Mouse (Mus musculus): ENCODE data around the gene Pak4. TPM values are rescaled to one million over a fixed set of nuclear protein-coding genes. Genes with fewer than 3 reads are reported as not detected.

Gene Pak4
- polyA plus RNA-seq (2012; rRNA removed; ENCODE audit: low replicate concordance): 72.4 and 92.7 TPM in 2 replicates

GRCm38 (mm10) chr7:28597642-28598446 lies at the start of gene Pak4, which contains the start of gene Samd4b:
TSS of gene Pak4 (minus strand) at chr7:28598185.
TSS of gene Samd4b (minus strand) at chr7:28598144.

GRCm38 (mm10) chr7:28631073-28631472 lies 33.1 kb upstream of the Pak4 start, which contains the start of gene Acp7:
TSS of gene Acp7 (minus strand) at chr7:28631332.

GRCm38 (mm10) chr7:28547154-28547553 lies 50.8 kb downstream of the Pak4 start, which contains the start of gene Nccrp1:
TSS of gene Nccrp1 (minus strand) at chr7:28547254.

GRCm38 (mm10) chr7:28540526-28540925 lies 57.5 kb downstream of the Pak4 start, which contains the start of gene Sycn:
TSS of gene Sycn (plus strand) at chr7:28540885.

GRCm38 (mm10) chr7:28522536-28522935 lies 75.4 kb downstream of the Pak4 start, which contains the start of gene Ifnl3:
TSS of gene Ifnl3 (plus strand) at chr7:28522836.

GRCm38 (mm10) chr7:28510405-28510974 lies 87.5 kb downstream of the Pak4 start, which contains the start of gene Ifnl2:
TSS of gene Ifnl2 (minus strand) at chr7:28510455.

Other genes with a start within 250 kb of the Pak4 start
- 542 and 682 TPM in 2 replicates for gene Rps16, start 247.5 kb downstream of the Pak4 start, polyA plus RNA-seq (2012; rRNA removed; ENCODE audit: low replicate concordance)
- gene Plekhg2, start 225.6 kb downstream of the Pak4 start, polyA plus RNA-seq (2012; rRNA removed; ENCODE audit: low replicate concordance): 18.5 and 35.5 TPM in 2 replicates
- 75.8 and 210 TPM in 2 replicates for gene Zfp36, start 217.9 kb downstream of the Pak4 start, polyA plus RNA-seq (2012; rRNA removed; ENCODE audit: low replicate concordance)
- 48.3 and 51.3 TPM in 2 replicates for gene Med29, start 205.5 kb downstream of the Pak4 start, polyA plus RNA-seq (2012; rRNA removed; ENCODE audit: low replicate concordance)
- gene Paf1, start 205.2 kb downstream of the Pak4 start, polyA plus RNA-seq (2012; rRNA removed; ENCODE audit: low replicate concordance): 81.7 and 153 TPM in 2 replicates
- gene Gmfg, start 160.7 kb downstream of the Pak4 start, polyA plus RNA-seq (2012; rRNA removed; ENCODE audit: low replicate concordance): 3.9 and 4.1 TPM in 2 replicates
- gene Lrfn1, start 146.2 kb downstream of the Pak4 start, polyA plus RNA-seq (2012; rRNA removed; ENCODE audit: low replicate concordance): 1.9 and 2.2 TPM in 2 replicates
- gene Ifnl2, start 87.7 kb downstream of the Pak4 start, polyA plus RNA-seq (2012; rRNA removed; ENCODE audit: low replicate concordance): not detected in 2 replicates
- not detected in 2 replicates for gene Ifnl3, start 75.3 kb downstream of the Pak4 start, polyA plus RNA-seq (2012; rRNA removed; ENCODE audit: low replicate concordance)
- 17.4 and 5,492 TPM in 2 replicates for gene Sycn, start 57.3 kb downstream of the Pak4 start, polyA plus RNA-seq (2012; rRNA removed; ENCODE audit: low replicate concordance)
- gene Nccrp1, start 50.9 kb downstream of the Pak4 start, polyA plus RNA-seq (2012; rRNA removed; ENCODE audit: low replicate concordance): 0.26 and 3.6 TPM in 2 replicates
- 60.8 and 63.0 TPM in 2 replicates for gene Samd4b, start within 50 bp of the Pak4 start, polyA plus RNA-seq (2012; rRNA removed; ENCODE audit: low replicate concordance)
- gene Acp7, start 33.1 kb upstream of the Pak4 start, polyA plus RNA-seq (2012; rRNA removed; ENCODE audit: low replicate concordance): 0.05 TPM in 1 of 2 replicates, not detected in the other
- 1.2 and 1.3 TPM in 2 replicates for gene Fbxo27, start 94.7 kb upstream of the Pak4 start, polyA plus RNA-seq (2012; rRNA removed; ENCODE audit: low replicate concordance)
- 1.2 and 2.9 TPM in 2 replicates for gene Fbxo17, start 118.6 kb upstream of the Pak4 start, polyA plus RNA-seq (2012; rRNA removed; ENCODE audit: low replicate concordance)
- 121 and 126 TPM in 2 replicates for gene Mrps12, start 143.6 kb upstream of the Pak4 start, polyA plus RNA-seq (2012; rRNA removed; ENCODE audit: low replicate concordance)
- 26.1 and 35.4 TPM in 2 replicates for gene Sars2, start 143.8 kb upstream of the Pak4 start, polyA plus RNA-seq (2012; rRNA removed; ENCODE audit: low replicate concordance)
- not detected in 2 replicates for gene Ccer2, start 158.0 kb upstream of the Pak4 start, polyA plus RNA-seq (2012; rRNA removed; ENCODE audit: low replicate concordance)
- 28.7 and 28.8 TPM in 2 replicates for gene Sirt2, start 168.6 kb upstream of the Pak4 start, polyA plus RNA-seq (2012; rRNA removed; ENCODE audit: low replicate concordance)
- gene Nfkbib, start 169.3 kb upstream of the Pak4 start, polyA plus RNA-seq (2012; rRNA removed; ENCODE audit: low replicate concordance): 85.4 and 139 TPM in 2 replicates
- gene Rinl, start 190.8 kb upstream of the Pak4 start, polyA plus RNA-seq (2012; rRNA removed; ENCODE audit: low replicate concordance): 2.5 and 4.3 TPM in 2 replicates
- gene Hnrnpl, start 210.4 kb upstream of the Pak4 start, polyA plus RNA-seq (2012; rRNA removed; ENCODE audit: low replicate concordance): 78.1 and 84.5 TPM in 2 replicates
- 266 and 315 TPM in 2 replicates for gene Ech1, start 227.0 kb upstream of the Pak4 start, polyA plus RNA-seq (2012; rRNA removed; ENCODE audit: low replicate concordance)
- gene Lgals4, start 235.7 kb upstream of the Pak4 start, polyA plus RNA-seq (2012; rRNA removed; ENCODE audit: low replicate concordance): 2,214 and 3,102 TPM in 2 replicates